Mouse (Mus musculus) liver, embryonic 13.5 days (tissue): ENCODE results near the gene Tmem274. TPM values are rescaled to one million over a fixed set of nuclear protein-coding genes. Genes with fewer than 3 reads are reported as not detected.
A peak's percentile ranks its signal among the peaks of the same experiment; 100 is the strongest.
"Not testable (repeated sequence)": the region's sequence is repeated elsewhere in the genome, so short reads cannot be mapped to it uniquely, and the experiment has no call there.

Experiments used
- ATAC-seq: fragments of 200-750 bp; cut with Nextera tagmentation; 2 replicates; pipeline ENCODE4 v1.8.0; 2017; ENCODE audit warnings: low read depth, mild to moderate bottlenecking, moderate number of reproducible peaks, moderate library complexity
- DNase-seq: peaks from one replicate; pipeline ENCODE4 v3.0.0; 2022
- H3K27ac ChIP-seq: fragments of 300-500 bp; sonication (generic); 2 replicates; pipeline ENCODE4 v1.5.1; 2015; ENCODE audit warnings: moderate library complexity, mild to moderate bottlenecking, inconsistent platforms
- H3K27me3 ChIP-seq: fragments of 300-500 bp; sonication (generic); 2 replicates; pipeline ENCODE4 v1.6.1; 2015; ENCODE audit warnings: mild to moderate bottlenecking, inconsistent platforms
- H3K36me3 ChIP-seq: fragments of 300-500 bp; sonication (generic); 2 replicates; pipeline ENCODE4 v1.6.1; 2015; ENCODE audit warnings: mild to moderate bottlenecking, inconsistent platforms
- H3K4me1 ChIP-seq: fragments of 300-500 bp; sonication (generic); replicated peaks from 2 replicates; pipeline ENCODE4 v1.6.1; 2015; ENCODE audit warnings: inconsistent platforms
- H3K4me2 ChIP-seq: fragments of 300-500 bp; sonication (generic); 2 replicates; pipeline ENCODE4 v1.6.1; 2015; ENCODE audit warnings: inconsistent platforms, mild to moderate bottlenecking, moderate library complexity
- H3K4me3 ChIP-seq: fragments of 300-500 bp; sonication (generic); replicated peaks from 2 replicates; pipeline ENCODE4 v1.5.1; 2015; ENCODE audit warnings: mild to moderate bottlenecking, inconsistent platforms
- H3K9ac ChIP-seq: fragments of 300-500 bp; sonication (generic); 2 replicates; pipeline ENCODE4 v1.6.1; 2015; ENCODE audit warnings: mild to moderate bottlenecking, inconsistent platforms
- H3K9me3 ChIP-seq: fragments of 300-500 bp; sonication (generic); replicated peaks from 2 replicates; pipeline ENCODE4 v1.6.1; 2016; ENCODE audit warnings: inconsistent platforms
- WGBS: fragments of 180-500 bp; shearing (Covaris S2); methylation state at CpG from one replicate; pipeline ENCODE4 v1.1.7; 2015; ENCODE audit not compliant: insufficient replicate concordance; 5-methylcytosine and 5-hydroxymethylcytosine counted together
- polyA plus RNA-seq: library from polyadenylated mRNA; unstranded; fragments of >200 nt; fragmentation: Nextera tagmentation; extraction: Ambion mirVana; gene quantifications from 2 replicates; pipeline ENCODE4 v1.2.1, GENCODE M21; 2015

Tmem274 gene
- polyA plus RNA-seq, 1 experiment from 2014 or later = not detected

DNA sequence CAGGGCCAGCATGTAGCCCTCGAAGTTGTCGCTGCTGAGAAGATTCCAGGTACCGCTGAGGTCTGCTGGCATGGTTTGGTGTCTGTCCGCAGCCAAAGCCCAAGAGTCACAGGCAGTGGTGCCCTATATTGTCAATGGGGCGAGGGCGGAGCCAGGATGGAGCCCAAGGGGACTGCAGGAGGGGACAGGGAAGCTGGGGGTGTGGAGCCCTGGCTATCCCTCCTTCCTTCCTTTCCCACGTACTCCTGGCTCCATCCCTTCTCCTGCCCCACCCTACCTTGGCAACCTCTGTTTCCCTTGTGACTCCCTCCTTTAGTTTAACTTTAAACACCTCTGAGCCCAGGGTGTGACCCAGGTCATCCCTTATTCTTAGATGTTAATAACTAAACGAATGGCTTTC, 22.3 kb upstream of the Tmem274 start, which contains the start of gene Rbp7:
Rbp7 (minus strand) TSS at position 100 of the 400 bp plus-strand sequence.
- Histone ChIP-seq H3K27me3 (no peaks in the 10 kb centered on the region), H3K4me2 (no peak within 1 kb of the TSS), H3K36me3 (no peaks in the 10 kb centered on the region), H3K9ac (no peak within 1 kb of the TSS), H3K4me1 (no peaks in the 10 kb centered on the region), H3K9me3 (no peaks in the 10 kb centered on the region), H3K27ac (no peak within 1 kb of the TSS), H3K4me3 (no peak within 1 kb of the TSS)
- 42% methylated on average over 8 of the region's 8 CpGs for WGBS
- ATAC-seq (no peak), DNase-seq (no peak)

DNA sequence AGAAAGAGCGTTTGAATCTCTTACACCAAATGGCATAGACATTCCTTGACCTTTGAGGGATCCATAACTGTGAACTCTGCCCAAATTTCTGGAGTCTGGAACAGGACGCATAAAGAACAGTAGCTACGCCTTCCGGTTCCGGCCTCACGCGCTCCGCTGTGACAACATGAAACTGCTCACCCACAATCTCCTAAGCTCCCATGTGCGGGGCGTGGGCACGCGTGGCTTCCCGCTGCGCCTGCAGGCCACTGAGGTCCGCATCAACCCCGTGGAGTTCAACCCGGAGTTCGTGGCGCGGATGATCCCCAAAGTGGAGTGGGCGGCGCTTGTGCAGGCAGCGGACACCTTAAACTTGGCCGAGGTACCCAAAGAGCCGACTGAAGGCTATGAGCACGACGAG, 20.0 kb upstream of the Tmem274 start:
- not testable (repeated sequence) for H3K4me3 ChIP-seq, H3K27me3 ChIP-seq, ATAC-seq, H3K4me1 ChIP-seq, H3K27ac ChIP-seq, DNase-seq, H3K4me2 ChIP-seq, H3K9me3 ChIP-seq, H3K9ac ChIP-seq, H3K36me3 ChIP-seq
- WGBS = 75% methylated on average over 27 of the region's 27 CpGs

DNA sequence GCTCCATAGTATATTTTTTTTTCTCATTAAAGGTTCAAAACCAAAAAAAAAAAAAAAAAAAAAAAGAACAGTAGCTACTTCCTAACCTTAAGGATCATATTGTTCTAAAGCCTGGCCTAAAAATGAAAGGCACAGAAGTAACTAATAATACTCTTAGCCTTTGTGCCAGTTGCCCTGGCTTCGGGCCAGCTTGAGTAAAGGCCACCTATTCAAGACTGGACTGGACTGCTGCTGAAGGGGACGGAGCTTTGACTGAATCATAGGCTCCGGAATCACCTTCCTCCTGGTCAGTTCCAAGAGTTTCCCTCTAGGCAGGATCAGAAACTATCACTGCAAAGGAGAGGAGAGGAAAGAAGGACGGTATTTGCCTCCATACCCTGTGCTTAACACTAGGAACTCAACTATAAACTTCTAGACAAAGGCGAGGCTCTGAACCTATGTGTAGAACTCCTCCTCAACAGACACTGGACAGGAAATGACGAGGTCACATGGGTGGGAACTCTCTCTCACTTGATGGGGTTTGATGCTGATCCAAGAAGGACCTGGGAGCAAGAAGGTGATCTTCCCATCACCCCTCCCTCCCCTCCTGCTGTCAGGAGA, 19.2 kb upstream of the Tmem274 start:
- 61% methylated on average over 6 of the region's 6 CpGs for WGBS
- no peak for ATAC-seq
- Histone ChIP-seq H3K9me3 (no peaks in the 10 kb centered on the region), H3K4me1 (no peaks in the 10 kb centered on the region), H3K27me3 (no peaks in the 10 kb centered on the region), H3K27ac (no peak overlapping the region), H3K4me3 (no peak overlapping the region), H3K9ac (no peak overlapping the region), H3K4me2 (no peak overlapping the region), H3K36me3 (no peaks in the 10 kb centered on the region)
- no peak for DNase-seq

DNA sequence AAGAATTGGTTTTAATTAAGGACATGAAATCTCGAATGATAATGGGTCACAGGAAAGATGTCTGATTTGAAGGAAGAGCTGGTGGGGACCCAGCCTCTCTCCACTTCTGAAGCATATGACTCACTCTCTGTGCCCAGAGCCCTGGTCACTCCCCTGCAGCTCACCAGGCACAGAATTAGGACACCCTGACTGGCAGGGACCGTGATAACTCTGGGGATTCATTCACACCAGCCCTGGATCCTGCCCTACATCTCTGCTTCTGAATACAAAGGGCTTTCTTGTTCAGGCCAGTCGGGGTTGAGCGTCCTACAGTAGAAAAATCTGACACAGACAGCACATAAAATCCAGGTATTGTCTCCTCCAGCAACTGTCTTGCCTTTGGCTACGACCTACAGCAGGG, 18.7 kb upstream of the Tmem274 start:
- H3K9ac ChIP-seq = no peak overlapping the region
- H3K4me2 ChIP-seq = no peak overlapping the region
- ATAC-seq (no peak), DNase-seq (no peak)
- no peak overlapping the region for H3K27ac ChIP-seq
- no peak overlapping the region for H3K4me3 ChIP-seq
- H3K27me3 ChIP-seq = no peaks in the 10 kb centered on the region
- H3K36me3 ChIP-seq = no peaks in the 10 kb centered on the region
- WGBS = 54% methylated on average over 5 of the region's 5 CpGs
- H3K9me3 ChIP-seq = no peaks in the 10 kb centered on the region
- no peaks in the 10 kb centered on the region for H3K4me1 ChIP-seq

DNA sequence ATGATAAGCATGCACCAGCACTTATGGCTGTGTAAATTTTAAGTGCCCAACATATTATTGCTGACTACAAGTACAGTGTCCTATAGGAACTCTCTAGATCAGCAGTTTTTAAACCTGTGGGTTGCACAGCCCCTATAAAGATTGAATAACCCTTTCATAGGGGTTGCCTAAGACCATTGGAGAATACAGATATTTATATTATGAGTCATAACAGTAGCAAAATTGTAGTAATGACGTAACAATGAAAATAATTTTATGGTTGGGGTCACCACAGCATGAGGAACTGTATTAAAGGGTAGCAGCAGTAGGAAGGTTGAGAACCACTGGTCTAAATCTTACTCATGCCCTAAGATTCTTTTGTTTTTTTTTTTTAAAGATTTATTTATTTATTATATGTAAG, 17.8 kb upstream of the Tmem274 start:
- ATAC-seq (no peak), DNase-seq (no peak)
- Histone ChIP-seq H3K4me2 (no peak overlapping the region), H3K27me3 (no peaks in the 10 kb centered on the region), H3K9ac (no peak overlapping the region), H3K4me1 (no peaks in the 10 kb centered on the region), H3K27ac (no peak overlapping the region), H3K4me3 (no peak overlapping the region), H3K9me3 (no peaks in the 10 kb centered on the region), H3K36me3 (no peaks in the 10 kb centered on the region)
- WGBS = 63% methylated on average over 1 of the region's 1 CpGs

DNA sequence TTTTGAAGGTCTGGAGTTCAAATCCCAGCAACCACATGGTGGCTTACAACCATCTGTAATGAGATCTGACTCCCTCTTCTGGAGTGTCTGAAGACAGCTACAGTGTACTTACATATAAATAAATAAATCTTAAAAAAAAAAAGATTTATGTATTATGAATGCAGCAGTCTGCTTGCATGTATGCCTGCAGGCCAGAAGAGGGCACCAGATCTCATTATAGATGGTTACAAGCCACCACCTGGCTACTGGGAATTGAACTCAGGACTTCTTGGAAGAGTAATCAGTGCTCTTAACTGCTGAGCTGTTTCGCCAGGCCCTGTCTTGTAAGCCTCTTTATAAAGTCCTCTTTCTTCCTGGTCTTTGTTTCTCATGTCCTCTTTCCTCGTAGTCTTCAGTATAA, 16.7 kb upstream of the Tmem274 start:
- not testable (repeated sequence) for H3K36me3 ChIP-seq, H3K9ac ChIP-seq, H3K4me3 ChIP-seq, H3K4me2 ChIP-seq, DNase-seq, H3K9me3 ChIP-seq, ATAC-seq, H3K27me3 ChIP-seq, H3K27ac ChIP-seq, H3K4me1 ChIP-seq
- WGBS = 70% methylated on average over 2 of the region's 2 CpGs

DNA sequence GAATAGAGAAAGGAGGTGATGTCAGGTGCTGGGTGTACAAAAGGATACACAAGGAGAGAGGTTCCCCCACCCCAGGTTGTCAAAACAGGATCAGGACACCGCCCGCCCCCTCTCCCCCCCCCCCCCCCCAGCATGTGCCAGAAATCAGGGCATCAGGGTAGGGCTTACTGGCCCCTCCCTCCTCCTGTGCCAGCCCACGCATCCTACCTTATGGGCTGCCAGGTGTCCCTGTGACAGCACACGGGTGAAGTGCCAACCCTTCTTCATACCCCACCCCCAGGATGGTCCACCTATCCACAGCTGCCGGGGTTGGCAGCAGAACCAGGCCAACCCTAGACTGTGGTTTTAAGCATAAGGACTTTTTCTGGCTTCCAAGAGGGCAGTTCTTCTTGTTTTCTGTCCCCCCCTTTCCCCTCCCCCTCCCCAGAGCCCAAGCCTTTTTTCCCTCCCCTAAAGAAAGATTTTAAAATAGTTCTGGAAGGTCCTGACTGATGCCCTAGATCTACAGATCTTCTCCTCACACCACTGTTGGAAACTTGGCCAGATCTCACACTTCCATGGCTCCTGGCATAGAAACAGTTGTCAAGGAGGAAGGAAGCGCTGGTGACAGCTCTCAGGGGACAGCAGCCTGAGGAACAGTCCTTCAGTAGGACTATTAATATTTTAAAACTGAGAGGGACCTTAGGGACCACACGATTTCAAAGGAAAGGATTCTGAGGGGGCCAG, 15.4 kb upstream of the Tmem274 start:
- ATAC-seq (no peak), DNase-seq (no peak)
- H3K27ac ChIP-seq = no peak overlapping the region
- no peak overlapping the region for H3K4me2 ChIP-seq
- H3K9me3 ChIP-seq = no peaks in the 10 kb centered on the region
- H3K4me1 ChIP-seq = no peaks in the 10 kb centered on the region
- H3K4me3 ChIP-seq = no peak overlapping the region
- H3K27me3 ChIP-seq = no peaks in the 10 kb centered on the region
- no peak overlapping the region for H3K9ac ChIP-seq
- 28% methylated on average over 5 of the region's 7 CpGs for whole genome bisulfite sequencing
- H3K36me3 ChIP-seq = no peaks in the 10 kb centered on the region

DNA sequence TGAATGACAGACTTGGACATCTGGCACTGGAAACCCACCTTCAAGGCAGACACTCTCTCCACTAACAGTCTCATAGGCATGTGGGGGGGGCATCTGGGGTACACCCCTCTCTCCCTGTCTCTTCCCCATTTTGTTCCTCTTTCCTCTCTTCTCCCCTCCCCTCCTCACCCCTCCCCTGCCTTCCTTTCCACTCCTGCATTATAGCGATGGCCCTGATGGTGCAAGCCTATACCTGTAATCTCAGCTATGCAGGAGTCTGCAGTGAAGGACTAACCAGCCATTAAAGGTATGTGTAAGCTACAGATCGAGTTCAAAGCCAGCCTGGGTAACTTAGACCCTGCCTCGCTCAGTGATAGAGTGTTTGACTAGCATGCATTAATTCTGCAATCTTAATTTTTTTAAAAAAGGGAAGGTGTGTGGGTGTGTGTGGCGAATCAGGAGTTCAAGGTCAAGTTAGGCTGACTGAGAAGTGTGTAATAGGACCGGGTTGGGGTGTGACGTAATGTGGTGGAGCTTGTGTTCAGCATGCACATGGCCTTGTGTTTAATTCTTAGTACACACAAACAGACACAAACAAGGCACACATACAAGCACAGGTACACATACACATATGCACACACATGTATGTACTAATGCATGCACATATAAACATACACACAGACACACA, 14.7 kb upstream of the Tmem274 start:
- no peak for ATAC-seq
- no peak overlapping the region for H3K4me2 ChIP-seq
- no peak overlapping the region for H3K4me3 ChIP-seq
- 42% methylated on average over 6 of the region's 6 CpGs for WGBS
- H3K27me3 ChIP-seq = no peaks in the 10 kb centered on the region
- H3K4me1 ChIP-seq = no peaks in the 10 kb centered on the region
- no peaks in the 10 kb centered on the region for H3K36me3 ChIP-seq
- no peak overlapping the region for H3K27ac ChIP-seq
- no peak overlapping the region for H3K9ac ChIP-seq
- no peaks in the 10 kb centered on the region for H3K9me3 ChIP-seq
- no peak for DNase-seq

DNA sequence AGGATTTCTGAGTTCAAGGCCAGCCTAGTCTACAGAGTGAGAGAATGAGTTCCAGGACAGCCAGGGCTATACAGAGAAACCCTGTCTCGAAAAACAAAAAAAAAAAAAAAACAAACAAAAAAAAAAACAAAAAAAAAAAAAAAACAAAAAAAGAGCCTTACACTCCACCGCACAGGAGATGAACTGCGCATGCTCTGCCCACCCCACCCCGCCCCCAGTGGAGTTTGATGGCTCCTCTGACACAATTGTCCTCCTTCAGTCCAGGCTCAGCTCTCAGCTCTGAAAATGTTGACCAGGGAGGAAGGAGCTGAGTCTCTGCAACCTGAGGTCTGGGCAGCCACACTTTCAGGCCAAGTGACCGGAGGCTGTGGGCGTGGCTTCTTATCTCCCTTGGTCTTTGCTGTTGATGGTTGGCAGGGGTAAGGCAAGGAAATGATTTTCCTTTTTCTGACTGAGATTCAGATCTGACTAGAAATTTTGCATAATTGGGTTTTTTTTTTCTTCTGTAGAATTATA, 13.7 kb upstream of the Tmem274 start:
- no peaks in the 10 kb centered on the region for H3K9me3 ChIP-seq
- H3K4me3 ChIP-seq = no peak overlapping the region
- no peak overlapping the region for H3K4me2 ChIP-seq
- H3K27me3 ChIP-seq = no peaks in the 10 kb centered on the region
- no peaks in the 10 kb centered on the region for H3K36me3 ChIP-seq
- H3K27ac ChIP-seq = no peak overlapping the region
- 46% methylated on average over 6 of the region's 6 CpGs for WGBS
- no peaks in the 10 kb centered on the region for H3K4me1 ChIP-seq
- H3K9ac ChIP-seq = no peak overlapping the region
- no peak for ATAC-seq
- peak; percentile 4 for DNase-seq

DNA sequence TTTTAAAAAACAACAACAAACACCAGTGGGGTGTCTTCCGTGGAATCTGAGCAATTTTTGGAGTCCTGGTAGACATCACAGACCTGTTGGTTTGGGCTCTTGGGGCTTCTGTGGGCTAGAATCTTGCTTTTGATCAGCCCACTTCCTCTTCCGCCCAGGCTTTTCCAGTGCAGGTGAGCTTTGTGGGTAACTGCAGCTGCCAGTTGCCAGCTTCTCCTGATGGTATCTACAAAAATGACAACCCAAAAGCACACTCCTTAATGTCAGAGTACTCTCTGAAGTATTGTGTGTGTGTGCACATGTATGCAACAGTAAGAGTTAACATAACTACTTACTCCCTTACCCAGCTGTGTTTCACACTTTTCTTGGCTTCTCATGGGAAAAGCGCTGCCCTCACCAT, 7.6 kb upstream of the Tmem274 start:
- no peak overlapping the region for H3K4me3 ChIP-seq
- no peaks in the 10 kb centered on the region for H3K4me1 ChIP-seq
- H3K4me2 ChIP-seq = no peak overlapping the region
- ATAC-seq (no peak), DNase-seq (no peak)
- no peak overlapping the region for H3K9ac ChIP-seq
- H3K27ac ChIP-seq = no peak overlapping the region
- 64% methylated on average over 3 of the region's 3 CpGs for WGBS
- H3K9me3 ChIP-seq = no peaks in the 10 kb centered on the region
- H3K27me3 ChIP-seq = no peaks in the 10 kb centered on the region
- peaks cover 15% of the 10 kb centered on the region for H3K36me3 ChIP-seq

DNA sequence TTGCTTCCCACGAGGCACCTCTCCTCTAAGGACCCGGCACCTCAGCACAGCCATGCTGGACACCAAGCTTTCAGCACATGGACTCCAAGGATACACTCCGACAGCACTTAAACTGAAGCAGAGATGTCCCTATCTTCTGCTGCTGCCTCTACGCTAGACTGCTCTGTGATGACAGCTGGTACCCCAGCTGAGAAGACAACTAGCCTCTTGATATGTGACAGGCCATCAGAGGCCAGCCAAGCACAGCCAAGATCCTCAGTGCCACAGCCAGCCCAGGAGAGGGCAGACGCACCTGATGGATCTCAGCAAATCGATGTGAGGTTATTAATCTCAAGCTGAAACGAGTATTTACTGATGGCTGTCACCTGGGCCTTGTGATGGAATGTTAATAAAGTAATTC, 2.1 kb upstream of the Tmem274 start:
- H3K4me3 ChIP-seq = no peak overlapping the region
- H3K36me3 ChIP-seq = peaks cover 12% of the 10 kb centered on the region
- H3K9me3 ChIP-seq = no peaks in the 10 kb centered on the region
- 69% methylated on average over 7 of the region's 7 CpGs for WGBS
- H3K27me3 ChIP-seq = no peaks in the 10 kb centered on the region
- no peak overlapping the region for H3K27ac ChIP-seq
- no peaks in the 10 kb centered on the region for H3K4me1 ChIP-seq
- no peak overlapping the region for H3K4me2 ChIP-seq
- ATAC-seq (no peak), DNase-seq (no peak)
- no peak overlapping the region for H3K9ac ChIP-seq
